Mouse (Mus musculus) left cerebral cortex, adult 9 months (tissue): ENCODE data around the gene Zc3h10.
A peak's percentile ranks its signal among the peaks of the same experiment; 100 is the strongest.
"Not testable (repeated sequence)": the region's sequence is repeated elsewhere in the genome, so short reads cannot be mapped to it uniquely, and the experiment has no call there.

ENCODE experiments used
- DNase-seq, 2 experiments: peaks; one replicate each; pipeline ENCODE4 v3.0.0; 2022; ENCODE audit warnings: low spot score in 2 of 2

The Zc3h10 gene

DNA sequence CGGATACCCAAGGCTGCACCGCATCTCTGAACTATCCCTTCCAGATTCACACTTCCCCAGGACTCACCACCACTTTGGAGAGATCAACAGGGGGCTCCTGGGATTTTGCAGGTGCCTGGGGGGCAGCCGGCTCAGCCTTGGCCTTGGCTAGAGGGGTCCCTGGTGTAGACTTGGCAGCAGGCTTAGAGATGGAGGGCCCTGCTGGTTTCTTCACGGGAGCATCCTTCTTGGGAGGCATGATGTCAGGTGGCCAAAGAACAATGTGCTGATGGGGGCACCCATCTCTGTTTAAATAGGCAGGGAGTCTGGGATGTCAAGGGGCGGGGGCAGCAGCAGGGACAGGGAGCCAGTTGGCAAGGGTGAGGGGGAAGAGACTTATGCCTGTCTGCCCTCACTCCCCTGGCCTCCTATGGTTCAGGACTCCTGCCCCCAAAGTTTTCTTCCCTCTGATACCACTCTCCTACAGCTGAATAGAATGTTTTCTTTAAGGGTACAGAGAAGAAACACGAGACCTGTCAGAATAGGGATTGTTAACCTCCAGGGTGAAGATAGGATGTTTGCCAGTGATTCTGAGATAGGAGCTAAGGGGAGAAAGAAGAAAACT is 50.3 kb downstream of the Zc3h10 start:
- DNase-seq, result no peak

DNA sequence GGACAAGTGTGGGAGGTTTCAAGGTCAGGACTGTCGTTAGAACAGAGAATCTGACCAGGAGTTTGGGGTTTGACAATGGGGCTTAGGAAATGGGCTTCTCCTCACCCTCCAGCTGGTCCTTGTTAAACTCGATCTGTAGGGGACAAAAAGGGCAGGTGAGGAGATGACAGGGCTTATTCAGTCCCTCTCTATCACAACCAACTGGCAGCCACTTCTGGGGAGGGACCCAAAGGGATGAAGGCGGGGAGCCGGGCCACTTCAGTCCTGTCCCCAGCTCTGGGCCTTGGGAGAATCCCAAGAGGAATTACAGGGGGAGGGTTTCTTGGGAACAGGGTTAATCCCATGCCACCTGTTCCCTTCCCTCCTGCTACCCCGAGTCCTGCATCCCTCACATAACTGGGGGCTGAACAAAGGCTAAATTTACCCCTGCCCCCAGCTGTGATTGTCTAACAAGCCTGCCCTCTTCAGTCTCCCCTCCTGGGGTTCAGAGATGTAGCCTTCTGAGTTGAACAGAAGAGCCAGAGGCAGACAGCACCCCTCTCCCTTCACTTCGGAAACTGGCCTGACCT is 51.0 kb downstream of the Zc3h10 start:
- no peak for DNase-seq

DNA sequence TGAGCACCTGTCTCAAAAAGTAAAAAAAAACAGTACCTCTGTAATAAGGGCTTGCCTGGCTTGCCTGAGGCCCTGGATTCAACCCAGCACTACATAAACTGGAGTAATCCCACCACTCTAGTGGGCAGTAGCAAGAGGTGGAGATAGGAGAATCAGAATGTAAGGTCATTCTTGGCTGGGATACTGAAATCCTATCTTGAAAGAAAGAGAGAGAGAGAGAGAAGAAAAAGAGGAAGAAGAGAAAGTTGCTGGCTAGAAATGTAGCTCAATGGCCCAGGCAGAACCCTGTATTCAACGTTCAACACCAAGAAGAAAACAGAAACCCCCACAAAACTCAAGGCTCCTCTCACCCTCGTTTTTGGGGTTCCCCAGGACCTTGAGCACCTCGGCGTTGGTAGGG is 51.7 kb downstream of the Zc3h10 start:
- DNase-seq, result no peak

DNA sequence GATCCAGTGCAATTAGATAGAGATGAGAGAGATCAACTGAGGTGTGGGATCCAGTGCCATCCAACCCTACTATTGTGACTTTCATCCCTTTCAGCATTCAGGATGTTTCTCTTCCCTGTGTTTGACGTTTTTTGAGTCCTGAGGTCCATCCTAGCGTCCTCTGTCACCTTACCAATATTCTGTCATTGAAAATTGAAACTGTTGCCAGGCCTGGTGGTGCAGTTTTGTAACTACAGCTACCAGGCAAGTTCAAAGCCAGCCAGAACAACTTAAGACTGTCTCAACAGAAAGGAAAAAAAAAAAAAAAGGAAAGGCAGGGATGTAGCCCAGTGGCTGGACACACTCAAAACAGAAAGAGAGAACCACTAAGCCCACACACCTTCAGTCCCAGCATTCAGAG is 52.3 kb downstream of the Zc3h10 start:
- no peak for DNase-seq

DNA sequence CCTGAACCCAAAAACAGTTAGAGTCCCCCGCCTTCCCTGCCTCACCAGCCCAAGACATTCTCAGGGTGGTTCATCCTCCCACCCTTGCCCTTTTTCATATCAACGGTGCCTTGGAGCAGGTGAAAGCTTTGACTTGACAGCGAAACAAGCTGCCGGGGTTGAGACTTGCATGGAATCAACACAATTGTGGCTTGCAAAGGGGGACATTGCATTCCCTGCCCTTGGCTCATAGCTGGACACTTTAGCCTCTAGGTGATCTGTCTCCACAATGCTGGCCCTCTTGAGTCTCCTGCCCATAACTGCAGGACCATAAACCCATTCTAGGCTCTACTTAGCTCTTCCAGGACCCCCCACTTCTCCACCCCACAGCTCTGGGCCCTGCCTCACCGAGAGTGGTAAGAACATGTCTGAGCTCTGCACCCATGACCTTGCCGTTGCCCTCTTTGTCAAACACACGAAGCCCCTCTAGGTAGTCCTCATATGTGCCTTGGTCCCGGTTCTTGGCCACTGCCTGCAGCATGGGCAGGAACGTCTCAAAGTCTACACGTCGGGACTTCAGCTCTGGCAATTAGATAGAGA is 52.8 kb downstream of the Zc3h10 start:
- DNase-seq, result no peak

DNA sequence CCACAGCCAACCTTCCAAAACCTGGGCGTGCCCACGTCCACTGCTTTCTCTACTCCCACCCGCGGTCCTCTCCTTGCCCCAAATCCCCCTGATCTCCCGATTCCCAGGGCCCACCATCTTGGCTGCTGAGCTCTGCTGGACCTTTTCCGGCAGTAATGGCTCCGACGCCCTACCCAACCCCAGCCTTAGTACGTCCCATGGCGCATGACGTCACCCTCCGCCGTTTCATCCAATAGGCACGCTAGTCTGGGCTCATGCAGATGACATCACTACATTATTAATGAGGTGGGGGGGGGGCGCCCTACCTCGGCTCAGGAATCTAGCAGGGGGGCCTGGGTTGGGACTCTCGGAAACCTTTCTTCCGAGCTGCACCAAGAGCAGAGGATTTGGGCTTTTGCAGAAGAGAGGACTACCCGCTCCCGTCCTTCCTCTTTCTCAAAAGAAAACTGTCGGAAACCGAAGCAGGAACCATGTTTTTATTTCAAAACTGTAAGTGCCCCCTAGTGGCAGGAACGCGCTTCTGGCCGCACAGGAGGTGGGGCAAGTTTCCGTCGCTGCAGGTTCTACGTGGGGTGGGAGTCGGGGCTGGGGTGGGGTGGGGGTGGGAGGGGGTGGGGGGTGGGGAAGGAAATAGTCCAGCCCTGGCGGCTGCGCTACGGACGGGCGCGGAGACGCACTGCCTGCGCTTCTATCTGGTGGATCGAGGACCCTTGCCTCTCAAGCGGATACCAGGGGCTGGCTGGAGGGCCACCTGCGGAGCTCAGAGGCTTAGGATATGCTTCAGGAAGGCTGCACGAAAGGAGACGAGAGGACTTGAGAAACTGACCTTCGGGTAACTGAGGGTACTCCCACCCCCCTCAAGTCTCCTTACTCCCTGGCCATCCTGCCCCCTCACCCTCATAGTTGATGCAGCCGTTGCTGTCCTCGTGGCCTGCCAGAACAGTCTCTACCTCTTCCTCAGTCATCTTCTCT is 53.6 kb downstream of the Zc3h10 start, which contains the start of gene Myl6:
Gene Myl6, minus strand, starts transcription at position 451 of the 972 bp plus-strand sequence.
- DNase-seq, result peak; percentile 93 to 98

DNA sequence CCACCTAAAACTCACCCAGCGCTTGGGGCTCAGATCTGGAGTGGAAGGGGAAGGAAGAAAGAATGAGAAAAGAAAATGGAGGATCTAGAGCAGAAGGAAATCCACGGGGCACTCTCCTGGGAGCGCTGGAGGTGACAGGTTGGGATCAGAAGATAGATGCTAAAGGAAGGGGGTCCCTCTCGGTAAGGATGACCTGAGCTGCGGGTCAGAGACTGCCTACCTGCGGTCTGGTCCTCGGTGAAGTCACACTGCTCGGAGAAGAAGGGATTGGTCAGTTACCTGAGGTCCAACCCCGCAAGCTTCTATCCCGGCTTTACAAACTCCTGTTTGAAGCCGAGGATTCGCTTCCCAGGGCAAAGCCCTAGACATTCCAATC is 54.3 kb downstream of the Zc3h10 start:
- no peak for DNase-seq

DNA sequence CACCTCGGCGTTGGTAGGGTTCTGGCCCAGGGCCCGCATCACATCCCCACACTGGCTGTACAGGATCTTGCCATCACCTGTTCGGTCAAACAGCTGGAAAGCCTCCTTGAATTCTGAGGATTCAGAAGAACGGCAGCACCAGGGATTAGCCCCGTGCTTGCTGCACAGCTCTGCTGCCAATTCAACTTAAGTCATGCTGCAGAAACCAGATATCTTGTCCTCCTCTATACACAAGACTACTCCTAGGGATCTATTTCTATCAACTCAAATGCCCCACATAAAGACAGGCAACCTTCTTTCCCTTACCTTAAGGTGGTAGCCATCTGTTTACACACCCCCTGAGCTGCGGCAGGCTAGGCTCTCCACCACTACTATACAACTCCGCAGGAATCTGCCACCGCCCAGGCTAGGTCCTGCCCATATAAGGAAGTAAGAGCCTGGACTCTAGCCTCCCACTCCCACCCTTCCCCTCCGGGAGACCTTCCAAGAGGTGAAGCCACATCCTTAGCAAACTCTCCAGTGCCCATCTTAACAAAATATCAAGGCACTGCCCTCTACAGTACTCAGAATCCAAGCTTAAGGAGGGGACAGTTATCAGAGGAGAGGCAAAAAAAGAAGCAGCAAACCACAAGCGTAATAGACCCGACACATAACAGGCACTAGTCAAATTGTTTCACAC is 54.8 kb downstream of the Zc3h10 start:
- DNase-seq, result peak; percentile 61 to 68

DNA sequence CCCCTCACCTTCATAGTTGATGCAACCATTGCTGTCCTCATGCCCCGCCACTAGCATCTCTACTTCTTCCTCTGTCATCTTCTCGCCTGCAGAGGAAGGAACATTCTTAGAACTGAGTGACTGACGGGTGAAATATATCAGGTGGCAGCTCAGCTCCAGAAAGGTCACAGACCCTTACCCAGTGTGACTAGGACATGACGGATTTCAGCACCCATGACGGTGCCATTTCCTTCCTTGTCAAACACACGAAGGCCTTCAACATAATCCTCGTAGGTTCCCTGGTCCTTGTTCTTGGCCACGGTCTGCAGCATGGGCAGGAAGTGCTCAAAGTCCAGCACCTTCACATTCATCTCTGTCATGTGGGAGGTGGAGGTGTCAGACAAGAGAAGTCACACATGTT is 55.5 kb downstream of the Zc3h10 start:
- not testable (repeated sequence) for DNase-seq
